Mouse (Mus musculus): ENCODE results near the gene Col9a1. TPM values are rescaled to one million over a fixed set of nuclear protein-coding genes. Genes with fewer than 3 reads are reported as not detected.

The Col9a1 gene
- 1.6 and 2.0 TPM in 2 replicates for polyA plus RNA-seq (2015; fragmentation: Nextera tagmentation; extraction: Ambion mirVana)

GRCm38 (mm10) chr1:24177224-24177851 is at the start of gene Col9a1:
Gene Col9a1 (plus strand): TSS chr1:24177610.
- H3K9ac ChIP-seq (ENCODE audit: low read length): no peak within 1 kb of the TSS
- ATAC-seq (ENCODE audit: insufficient read depth, low FRiP score): no peak
- WGBS: 73% methylated on average over 6 of the region's 6 CpGs

GRCm38 (mm10) chr1:24127866-24128265 is 49.5 kb upstream of the Col9a1 start:
- Histone ChIP-seq H3K9ac (ENCODE audit: low read length) (no peak overlapping the region), H3K4me3 (replicated peaks; ENCODE audit: low read length) (no peak overlapping the region), H3K9me3 (replicated peaks; ENCODE audit: control insufficient read depth, low read length) (no peaks in the 10 kb centered on the region), H3K27ac (ENCODE audit: low read length) (no peak overlapping the region), H3K4me1 (ENCODE audit: control insufficient read depth, insufficient read depth, low read length) (no peaks in the 10 kb centered on the region), H3K4me2 (ENCODE audit: low read depth, low read length) (no peak overlapping the region), H3K27me3 (ENCODE audit: control insufficient read depth, insufficient read depth, low read length) (no peaks in the 10 kb centered on the region), H3K36me3 (ENCODE audit: control insufficient read depth, insufficient read depth, low read length) (no peaks in the 10 kb centered on the region)
- ATAC-seq (ENCODE audit: insufficient read depth, low FRiP score): no peak
- WGBS: 55% methylated on average over 6 of the region's 6 CpGs

More at GRCm38 (mm10) chr1:24177224-24177851, at the start of gene Col9a1:
- Histone ChIP-seq H3K4me1 (ENCODE audit: control insufficient read depth, insufficient read depth, low read length) (0 out of 2 replicates have a peak, but pooled peaks cover 8% of the 10 kb centered on the region), H3K36me3 (ENCODE audit: control insufficient read depth, insufficient read depth, low read length) (no peaks in the 10 kb centered on the region), H3K4me2 (ENCODE audit: low read depth, low read length) (no peak within 1 kb of the TSS), H3K4me3 (replicated peaks; ENCODE audit: low read length) (no peak within 1 kb of the TSS), H3K27me3 (ENCODE audit: control insufficient read depth, insufficient read depth, low read length) (no peaks in the 10 kb centered on the region; the same call in 1 of the 2 replicates), H3K27ac (ENCODE audit: low read length) (no peak within 1 kb of the TSS), H3K9me3 (replicated peaks; ENCODE audit: control insufficient read depth, low read length) (no peaks in the 10 kb centered on the region)

DNA sequence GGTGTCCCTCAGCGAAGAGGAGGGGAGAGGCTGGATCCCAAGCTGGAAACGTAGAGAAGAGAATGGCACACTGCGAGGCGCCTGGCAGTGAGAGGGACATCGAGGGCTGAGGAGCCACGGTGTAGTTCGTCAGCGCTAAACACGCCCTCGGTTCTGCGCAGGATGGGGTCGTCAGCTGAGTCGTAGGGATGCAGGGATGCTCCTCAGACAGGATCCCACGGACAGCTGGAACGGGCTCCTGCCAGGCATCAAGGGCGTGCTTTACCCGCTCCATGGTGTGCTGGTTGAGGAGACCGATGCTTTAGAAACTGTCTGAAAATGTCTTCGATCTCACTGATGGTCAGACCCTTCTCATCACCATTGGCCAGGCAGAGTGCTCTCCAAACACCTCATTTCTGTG is 43.6 kb upstream of the Col9a1 start:
- 38% methylated on average over 19 of the region's 19 CpGs for WGBS
- no peaks in the 10 kb centered on the region for H3K36me3 ChIP-seq (ENCODE audit: control insufficient read depth, insufficient read depth, low read length)
- H3K4me2 ChIP-seq (ENCODE audit: low read depth, low read length): no peak overlapping the region
- H3K4me3 ChIP-seq (replicated peaks; ENCODE audit: low read length): no peak overlapping the region
- no peak for ATAC-seq (ENCODE audit: insufficient read depth, low FRiP score)
- H3K27me3 ChIP-seq (ENCODE audit: control insufficient read depth, insufficient read depth, low read length): no peaks in the 10 kb centered on the region
- H3K4me1 ChIP-seq (ENCODE audit: control insufficient read depth, insufficient read depth, low read length): no peaks in the 10 kb centered on the region
- H3K27ac ChIP-seq (ENCODE audit: low read length): no peak overlapping the region
- no peak overlapping the region for H3K9ac ChIP-seq (ENCODE audit: low read length)
- H3K9me3 ChIP-seq (replicated peaks; ENCODE audit: control insufficient read depth, low read length): no peaks in the 10 kb centered on the region

DNA sequence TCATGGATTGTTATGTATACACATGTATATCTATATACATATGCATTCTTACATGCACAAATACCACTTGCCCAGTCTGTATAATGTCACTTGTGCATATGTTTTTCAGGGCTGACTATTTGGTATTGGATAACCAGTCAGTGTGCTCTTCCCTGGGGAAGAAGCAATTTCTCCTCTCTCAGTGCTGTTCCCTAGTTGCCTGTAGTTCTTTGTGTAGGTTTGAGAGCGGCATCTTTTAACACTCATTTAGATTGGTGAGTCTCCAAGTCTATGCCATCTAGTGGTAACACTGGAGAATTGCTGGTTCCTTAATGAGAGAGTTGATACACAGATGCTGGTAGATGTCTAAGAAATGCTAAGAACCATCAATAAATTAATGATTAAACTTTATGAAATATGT is 42.6 kb upstream of the Col9a1 start:
- Histone ChIP-seq H3K27me3 (ENCODE audit: control insufficient read depth, insufficient read depth, low read length) (no peaks in the 10 kb centered on the region), H3K36me3 (ENCODE audit: control insufficient read depth, insufficient read depth, low read length) (no peaks in the 10 kb centered on the region), H3K9me3 (replicated peaks; ENCODE audit: control insufficient read depth, low read length) (no peaks in the 10 kb centered on the region), H3K9ac (ENCODE audit: low read length) (no peak overlapping the region), H3K4me1 (ENCODE audit: control insufficient read depth, insufficient read depth, low read length) (no peaks in the 10 kb centered on the region), H3K4me2 (ENCODE audit: low read depth, low read length) (no peak overlapping the region), H3K27ac (ENCODE audit: low read length) (no peak overlapping the region), H3K4me3 (replicated peaks; ENCODE audit: low read length) (no peak overlapping the region)
- 0% methylated on average over 1 of the region's 1 CpGs for WGBS
- no peak for ATAC-seq (ENCODE audit: insufficient read depth, low FRiP score)

DNA sequence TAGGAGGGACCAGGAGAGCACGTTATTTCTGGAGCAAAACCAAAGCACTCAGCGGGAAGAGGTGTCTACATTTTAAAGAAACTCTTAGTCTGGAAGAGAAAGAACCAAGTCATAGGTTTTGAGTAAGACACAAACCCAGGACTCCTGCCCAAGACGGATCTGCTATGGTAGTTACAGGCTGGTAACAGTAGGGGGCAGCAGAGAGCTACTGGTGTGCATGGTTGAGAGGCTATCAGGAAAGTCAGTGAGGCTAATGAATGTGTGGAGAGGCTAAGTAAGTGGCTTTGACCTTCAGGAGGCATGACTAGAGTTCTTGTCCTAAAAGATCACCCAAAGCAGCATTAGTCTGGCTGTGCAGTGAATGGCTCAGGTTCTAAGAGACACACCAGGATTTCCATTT is 40.3 kb upstream of the Col9a1 start:
- Histone ChIP-seq H3K4me2 (ENCODE audit: low read depth, low read length) (no peak overlapping the region), H3K36me3 (ENCODE audit: control insufficient read depth, insufficient read depth, low read length) (no peaks in the 10 kb centered on the region), H3K9ac (ENCODE audit: low read length) (no peak overlapping the region), H3K9me3 (replicated peaks; ENCODE audit: control insufficient read depth, low read length) (no peaks in the 10 kb centered on the region), H3K27me3 (ENCODE audit: control insufficient read depth, insufficient read depth, low read length) (no peaks in the 10 kb centered on the region), H3K4me3 (replicated peaks; ENCODE audit: low read length) (no peak overlapping the region), H3K27ac (ENCODE audit: low read length) (no peak overlapping the region), H3K4me1 (ENCODE audit: control insufficient read depth, insufficient read depth, low read length) (no peaks in the 10 kb centered on the region)
- no peak for ATAC-seq (ENCODE audit: insufficient read depth, low FRiP score)
- WGBS: 12% methylated on average over 3 of the region's 3 CpGs

GRCm38 (mm10) chr1:24140555-24140954 is 36.9 kb upstream of the Col9a1 start:
- no peaks in the 10 kb centered on the region for H3K9me3 ChIP-seq (replicated peaks; ENCODE audit: control insufficient read depth, low read length)
- no peaks in the 10 kb centered on the region for H3K27me3 ChIP-seq (ENCODE audit: control insufficient read depth, insufficient read depth, low read length)
- no peak overlapping the region for H3K27ac ChIP-seq (ENCODE audit: low read length)
- H3K4me3 ChIP-seq (replicated peaks; ENCODE audit: low read length): no peak overlapping the region
- H3K4me2 ChIP-seq (ENCODE audit: low read depth, low read length): no peak overlapping the region
- H3K9ac ChIP-seq (ENCODE audit: low read length): no peak overlapping the region
- ATAC-seq (ENCODE audit: insufficient read depth, low FRiP score): no peak
- no peaks in the 10 kb centered on the region for H3K4me1 ChIP-seq (ENCODE audit: control insufficient read depth, insufficient read depth, low read length)
- no peaks in the 10 kb centered on the region for H3K36me3 ChIP-seq (ENCODE audit: control insufficient read depth, insufficient read depth, low read length)
- WGBS: 73% methylated on average over 6 of the region's 6 CpGs

DNA sequence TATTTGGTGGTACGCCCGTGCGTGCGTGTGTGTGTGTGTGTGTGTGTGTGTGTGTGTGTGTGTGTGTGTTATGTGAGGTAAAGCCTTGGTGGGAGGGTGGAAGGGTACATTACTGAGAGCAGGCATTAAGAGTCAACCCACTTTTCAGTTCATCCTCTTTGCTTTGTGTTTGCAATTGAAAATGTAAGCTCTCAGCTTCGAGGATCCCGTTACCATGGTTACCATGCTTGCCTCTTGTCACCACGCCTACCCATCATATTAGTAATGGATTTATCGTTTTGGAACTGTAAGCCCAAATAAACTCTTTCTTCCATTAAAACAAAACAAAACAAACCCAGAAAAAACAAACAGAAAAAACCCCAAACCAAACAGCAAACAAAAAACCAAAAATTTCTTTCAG is 33.9 kb upstream of the Col9a1 start:
- Histone ChIP-seq H3K27ac (ENCODE audit: low read length) (no peak overlapping the region), H3K4me3 (replicated peaks; ENCODE audit: low read length) (no peak overlapping the region), H3K4me2 (ENCODE audit: low read depth, low read length) (no peak overlapping the region), H3K4me1 (ENCODE audit: control insufficient read depth, insufficient read depth, low read length) (no peaks in the 10 kb centered on the region), H3K9me3 (replicated peaks; ENCODE audit: control insufficient read depth, low read length) (no peaks in the 10 kb centered on the region), H3K36me3 (ENCODE audit: control insufficient read depth, insufficient read depth, low read length) (no peaks in the 10 kb centered on the region), H3K9ac (ENCODE audit: low read length) (no peak overlapping the region), H3K27me3 (ENCODE audit: control insufficient read depth, insufficient read depth, low read length) (no peaks in the 10 kb centered on the region)
- no peak for ATAC-seq (ENCODE audit: insufficient read depth, low FRiP score)
- WGBS: 80% methylated on average over 8 of the region's 8 CpGs

DNA sequence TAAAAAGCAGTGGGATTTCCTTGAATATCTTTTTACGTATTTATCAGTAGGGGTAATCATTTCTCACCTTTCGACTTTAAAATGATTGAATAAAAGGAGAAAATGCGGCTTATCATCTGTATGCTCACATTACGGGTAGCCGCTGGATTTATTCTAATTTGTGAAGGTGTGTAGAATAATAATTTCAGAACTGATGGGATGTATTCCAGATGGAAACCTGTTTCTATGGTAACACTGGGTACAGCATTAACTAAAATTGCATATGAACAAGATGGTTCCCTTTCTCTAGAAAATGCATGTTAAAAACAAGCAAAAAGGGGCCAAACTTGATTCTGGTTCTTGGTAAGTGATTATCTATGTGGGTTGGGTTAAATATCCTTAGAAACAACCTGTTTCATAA is 19.7 kb upstream of the Col9a1 start:
- H3K4me3 ChIP-seq (replicated peaks; ENCODE audit: low read length): no peak overlapping the region
- H3K36me3 ChIP-seq (ENCODE audit: control insufficient read depth, insufficient read depth, low read length): no peaks in the 10 kb centered on the region
- H3K4me1 ChIP-seq (ENCODE audit: control insufficient read depth, insufficient read depth, low read length): no peaks in the 10 kb centered on the region
- no peak overlapping the region for H3K9ac ChIP-seq (ENCODE audit: low read length)
- H3K27ac ChIP-seq (ENCODE audit: low read length): no peak overlapping the region
- 0 out of 2 replicates have a peak, but pooled peaks cover 3% of the 10 kb centered on the region for H3K9me3 ChIP-seq (replicated peaks; ENCODE audit: control insufficient read depth, low read length)
- 92% methylated on average over 5 of the region's 5 CpGs for WGBS
- no peaks in the 10 kb centered on the region for H3K27me3 ChIP-seq (ENCODE audit: control insufficient read depth, insufficient read depth, low read length)
- H3K4me2 ChIP-seq (ENCODE audit: low read depth, low read length): no peak overlapping the region
- no peak for ATAC-seq (ENCODE audit: insufficient read depth, low FRiP score)

DNA sequence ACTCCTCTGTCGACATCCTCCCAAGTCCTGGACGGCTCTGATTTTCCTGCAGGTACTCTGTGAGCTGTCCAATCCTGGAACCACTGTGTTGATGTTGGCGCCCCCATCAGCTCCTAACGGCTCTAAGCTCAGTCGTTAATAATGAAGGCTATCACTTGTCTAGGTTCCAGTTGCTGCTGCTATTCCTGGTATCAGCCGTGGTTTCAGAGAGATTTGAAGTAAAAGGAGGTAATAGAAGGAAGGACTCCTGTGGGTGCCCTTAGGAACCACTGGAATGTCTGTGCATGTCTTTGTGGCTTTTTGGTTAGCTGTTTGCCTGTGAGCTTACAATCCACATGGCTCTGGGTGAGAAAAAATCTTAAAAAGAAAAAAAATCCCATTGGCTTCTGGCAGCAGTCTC is 8.0 kb upstream of the Col9a1 start:
- no peaks in the 10 kb centered on the region for H3K4me1 ChIP-seq (ENCODE audit: control insufficient read depth, insufficient read depth, low read length)
- WGBS: 42% methylated on average over 6 of the region's 6 CpGs
- H3K4me2 ChIP-seq (ENCODE audit: low read depth, low read length): no peak overlapping the region
- no peaks in the 10 kb centered on the region for H3K36me3 ChIP-seq (ENCODE audit: control insufficient read depth, insufficient read depth, low read length)
- no peak overlapping the region for H3K9ac ChIP-seq (ENCODE audit: low read length)
- no peak overlapping the region for H3K27ac ChIP-seq (ENCODE audit: low read length)
- no peak overlapping the region for H3K4me3 ChIP-seq (replicated peaks; ENCODE audit: low read length)
- no peaks in the 10 kb centered on the region; the same call in 1 of the 2 replicates for H3K27me3 ChIP-seq (ENCODE audit: control insufficient read depth, insufficient read depth, low read length)
- H3K9me3 ChIP-seq (replicated peaks; ENCODE audit: control insufficient read depth, low read length): no peaks in the 10 kb centered on the region
- no peak for ATAC-seq (ENCODE audit: insufficient read depth, low FRiP score)

Data from stomach, embryonic 16.5 days (tissue).